Mouse (Mus musculus): ENCODE measurements around the gene Nckap5. TPM values are rescaled to one million over a fixed set of nuclear protein-coding genes. Genes with fewer than 3 reads are reported as not detected.

The Nckap5 gene
- polyA plus RNA-seq, 1 experiment, result not detected

DNA sequence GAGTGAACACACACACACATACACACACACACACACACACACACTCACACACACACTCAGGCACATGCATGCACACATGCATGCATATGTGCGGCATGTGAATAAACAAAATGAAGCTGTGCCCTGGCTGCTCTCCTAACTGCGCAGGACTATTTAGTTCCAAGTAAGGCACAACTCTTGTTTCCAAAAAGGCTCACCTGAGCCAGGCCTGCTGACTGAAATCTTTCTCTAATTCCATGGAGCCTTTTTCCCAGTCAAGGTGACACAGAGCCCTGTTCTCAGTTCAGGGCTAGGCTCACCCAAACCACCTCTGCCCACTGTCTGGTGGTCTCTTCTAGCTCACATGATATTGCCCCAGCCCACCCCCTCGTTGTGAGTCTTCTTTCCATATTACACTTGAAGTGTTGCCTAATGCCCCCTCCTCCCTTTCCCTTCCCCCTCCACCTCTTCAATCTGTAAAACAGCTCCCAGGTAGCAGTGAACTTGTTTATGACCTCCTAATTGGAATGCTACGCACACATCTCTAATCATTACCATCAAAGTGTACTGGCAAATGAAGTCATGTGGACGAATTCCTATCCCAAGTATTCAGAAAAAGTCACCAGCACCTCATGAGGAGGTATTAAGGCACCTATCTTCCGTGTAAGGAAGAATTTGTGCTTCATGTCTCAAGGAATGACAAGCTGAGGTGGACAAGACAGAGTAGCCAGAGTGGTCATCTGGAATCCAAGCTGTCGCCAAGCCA, 226.7 kb downstream of the Nckap5 start:
- Histone ChIP-seq H3K4me1 (ENCODE audit: control insufficient read depth, insufficient read depth, low read length) (no peaks in the 10 kb centered on the region), H3K27ac (ENCODE audit: insufficient read depth, low read depth, low read length) (no peak overlapping the region), H3K4me3 (ENCODE audit: insufficient read depth, low read depth, low read length) (no peak overlapping the region)
- no peak for TF ChIP-seq CTCF (IDR thresholded peaks at IDR 0.05; ENCODE audit: insufficient read depth, low read depth, low read length)
- no peak for TF ChIP-seq POLR2A (IDR thresholded peaks at IDR 0.05; ENCODE audit: insufficient read depth, low read depth, low read length)
- WGBS, result 92% methylated on average over 7 of the region's 7 CpGs

DNA sequence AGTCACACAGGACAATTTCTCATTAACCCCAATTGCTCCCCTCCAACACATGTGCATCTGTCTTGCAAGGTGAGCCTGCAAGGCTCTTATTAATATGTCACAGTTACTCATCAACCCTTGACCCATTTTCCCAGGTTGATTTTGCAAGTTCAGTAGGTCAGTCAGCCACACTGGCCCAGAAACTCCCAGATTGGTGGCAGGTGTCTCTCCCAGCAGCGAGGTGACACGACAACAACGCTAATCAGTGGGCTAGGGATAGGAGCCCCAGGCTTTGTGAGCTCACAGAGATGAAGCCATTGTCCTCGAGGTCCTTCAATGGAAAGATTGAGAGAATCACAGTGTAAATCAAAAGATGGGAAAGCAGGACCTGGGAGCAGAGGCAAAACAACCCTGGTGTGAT, 230.0 kb downstream of the Nckap5 start:
- Histone ChIP-seq H3K4me1 (ENCODE audit: control insufficient read depth, insufficient read depth, low read length) (no peaks in the 10 kb centered on the region), H3K27ac (ENCODE audit: insufficient read depth, low read depth, low read length) (no peak overlapping the region), H3K4me3 (ENCODE audit: insufficient read depth, low read depth, low read length) (no peak overlapping the region)
- 85% methylated on average over 4 of the region's 4 CpGs for WGBS
- TF ChIP-seq POLR2A (IDR thresholded peaks at IDR 0.05; ENCODE audit: insufficient read depth, low read depth, low read length) (no peak), CTCF (IDR thresholded peaks at IDR 0.05; ENCODE audit: insufficient read depth, low read depth, low read length) (no peak)

- no peak overlapping the region for H3K27ac ChIP-seq (ENCODE audit: insufficient read depth, low read depth, low read length)
- H3K4me1 ChIP-seq (ENCODE audit: control insufficient read depth, insufficient read depth, low read length), result no peaks in the 10 kb centered on the region
- 79% methylated on average over 3 of the region's 3 CpGs for WGBS
- TF ChIP-seq CTCF (IDR thresholded peaks at IDR 0.05; ENCODE audit: insufficient read depth, low read depth, low read length), result no peak
- TF ChIP-seq POLR2A (IDR thresholded peaks at IDR 0.05; ENCODE audit: insufficient read depth, low read depth, low read length), result no peak
- H3K4me3 ChIP-seq (ENCODE audit: insufficient read depth, low read depth, low read length), result no peak overlapping the region
These were observed 233.2 kb downstream of the Nckap5 start for GRCm38 (mm10) chr1:126597376-126597775.

- no peak overlapping the region for H3K27ac ChIP-seq (ENCODE audit: insufficient read depth, low read depth, low read length)
- TF ChIP-seq CTCF (IDR thresholded peaks at IDR 0.05; ENCODE audit: insufficient read depth, low read depth, low read length) (no peak), POLR2A (IDR thresholded peaks at IDR 0.05; ENCODE audit: insufficient read depth, low read depth, low read length) (no peak)
- 93% methylated on average over 3 of the region's 3 CpGs for WGBS
- H3K4me1 ChIP-seq (ENCODE audit: control insufficient read depth, insufficient read depth, low read length), result no peaks in the 10 kb centered on the region
- no peak overlapping the region for H3K4me3 ChIP-seq (ENCODE audit: insufficient read depth, low read depth, low read length)
These were observed 235.8 kb downstream of the Nckap5 start for GRCm38 (mm10) chr1:126594796-126595195.

- no peak overlapping the region for H3K27ac ChIP-seq (ENCODE audit: insufficient read depth, low read depth, low read length)
- no peak overlapping the region for H3K4me3 ChIP-seq (ENCODE audit: insufficient read depth, low read depth, low read length)
- WGBS, result 59% methylated on average over 7 of the region's 7 CpGs
- no peaks in the 10 kb centered on the region for H3K4me1 ChIP-seq (ENCODE audit: control insufficient read depth, insufficient read depth, low read length)
- TF ChIP-seq CTCF (IDR thresholded peaks at IDR 0.05; ENCODE audit: insufficient read depth, low read depth, low read length) (no peak), POLR2A (IDR thresholded peaks at IDR 0.05; ENCODE audit: insufficient read depth, low read depth, low read length) (no peak)
These were observed 237.4 kb downstream of the Nckap5 start for GRCm38 (mm10) chr1:126593044-126593805.

GRCm38 (mm10) chr1:126590911-126591310, 239.7 kb downstream of the Nckap5 start:
- 87% methylated on average over 3 of the region's 3 CpGs for WGBS
- Histone ChIP-seq H3K27ac (ENCODE audit: insufficient read depth, low read depth, low read length) (no peak overlapping the region), H3K4me3 (ENCODE audit: insufficient read depth, low read depth, low read length) (no peak overlapping the region), H3K4me1 (ENCODE audit: control insufficient read depth, insufficient read depth, low read length) (no peaks in the 10 kb centered on the region)
- TF ChIP-seq POLR2A (IDR thresholded peaks at IDR 0.05; ENCODE audit: insufficient read depth, low read depth, low read length), result no peak
- TF ChIP-seq CTCF (IDR thresholded peaks at IDR 0.05; ENCODE audit: insufficient read depth, low read depth, low read length), result no peak

GRCm38 (mm10) chr1:126578163-126578562, 252.4 kb downstream of the Nckap5 start:
- Histone ChIP-seq H3K27ac (ENCODE audit: insufficient read depth, low read depth, low read length) (no peak overlapping the region), H3K4me1 (ENCODE audit: control insufficient read depth, insufficient read depth, low read length) (no peaks in the 10 kb centered on the region; the same call in 1 of the 2 replicates), H3K4me3 (ENCODE audit: insufficient read depth, low read depth, low read length) (no peak overlapping the region)
- TF ChIP-seq POLR2A (IDR thresholded peaks at IDR 0.05; ENCODE audit: insufficient read depth, low read depth, low read length) (no peak), CTCF (IDR thresholded peaks at IDR 0.05; ENCODE audit: insufficient read depth, low read depth, low read length) (no peak)

DNA sequence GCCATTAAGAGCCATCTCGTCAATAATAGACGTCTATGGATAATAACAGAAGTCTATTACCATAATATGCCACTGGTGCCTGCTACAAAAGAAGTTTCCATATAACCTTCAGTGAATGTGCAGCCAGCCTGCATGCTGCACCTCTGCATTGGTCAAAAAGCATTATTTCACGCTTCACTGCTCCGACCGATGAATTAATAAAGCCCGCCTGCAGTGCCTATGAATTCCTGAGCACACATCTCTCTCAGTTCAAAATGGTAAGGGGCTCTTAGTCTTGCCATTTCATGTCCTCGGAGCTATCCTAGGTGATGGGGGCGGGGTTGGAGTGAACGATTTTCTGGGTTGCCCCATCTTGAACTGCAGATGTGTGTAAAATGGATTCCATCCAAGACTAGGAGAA, 256.3 kb downstream of the Nckap5 start:
- Histone ChIP-seq H3K4me1 (ENCODE audit: control insufficient read depth, insufficient read depth, low read length) (no peaks in the 10 kb centered on the region; the same call in 1 of the 2 replicates), H3K27ac (ENCODE audit: insufficient read depth, low read depth, low read length) (no peak overlapping the region), H3K4me3 (ENCODE audit: insufficient read depth, low read depth, low read length) (no peak overlapping the region)
- WGBS, result 52% methylated on average over 9 of the region's 9 CpGs
- TF ChIP-seq POLR2A (IDR thresholded peaks at IDR 0.05; ENCODE audit: insufficient read depth, low read depth, low read length), result no peak
- no peak for TF ChIP-seq CTCF (IDR thresholded peaks at IDR 0.05; ENCODE audit: insufficient read depth, low read depth, low read length)

- TF ChIP-seq POLR2A (IDR thresholded peaks at IDR 0.05; ENCODE audit: insufficient read depth, low read depth, low read length) (no peak), CTCF (IDR thresholded peaks at IDR 0.05; ENCODE audit: insufficient read depth, low read depth, low read length) (no peak)
- no peaks in the 10 kb centered on the region; the same call in 1 of the 2 replicates for H3K4me1 ChIP-seq (ENCODE audit: control insufficient read depth, insufficient read depth, low read length)
- no peak overlapping the region for H3K4me3 ChIP-seq (ENCODE audit: insufficient read depth, low read depth, low read length)
- no peak overlapping the region for H3K27ac ChIP-seq (ENCODE audit: insufficient read depth, low read depth, low read length)
- 26% methylated on average over 3 of the region's 3 CpGs for WGBS
These were observed 256.9 kb downstream of the Nckap5 start for GRCm38 (mm10) chr1:126573714-126574113.
